Mouse (Mus musculus) hematopoietic stem cell, adult 5-6 weeks (primary cell): ENCODE results near the gene Cnbp. TPM values are rescaled to one million over a fixed set of nuclear protein-coding genes. Genes with fewer than 3 reads are reported as not detected.

Source experiments
- total RNA-seq: library from RNA; stranded (forward); fragments of 172-1452, 232-1000 nt; gene quantifications from 2 replicates; pipeline ENCODE4 v1.2.3, GENCODE M21; 2017

Gene Cnbp
- total RNA-seq, 1 experiment from 2014 or later: 1,457 TPM

Other genes with a start within 250 kb of the Cnbp start
- gene Aplf, start 178.9 kb downstream of the Cnbp start, total RNA-seq: 16.6 and 20.9 TPM in 2 replicates
- 14.8 and 30.7 TPM in 2 replicates for gene Efcc1, start 120.2 kb downstream of the Cnbp start, total RNA-seq
- gene Gp9, start 73.0 kb downstream of the Cnbp start, total RNA-seq: 3.6 and 9.3 TPM in 2 replicates
- gene Rab43, start 38.9 kb downstream of the Cnbp start, total RNA-seq: 17.5 and 27.6 TPM in 2 replicates
- 18.1 and 24.7 TPM in 2 replicates for gene Gm45140, start 15.3 kb downstream of the Cnbp start, total RNA-seq
- gene Isy1, start 12.3 kb downstream of the Cnbp start, total RNA-seq: 131 and 197 TPM in 2 replicates
- 70.8 and 72.2 TPM in 2 replicates for gene Copg1, start 36.7 kb upstream of the Cnbp start, total RNA-seq
- gene Hmces, start 62.8 kb upstream of the Cnbp start, total RNA-seq: 31.2 and 75.3 TPM in 2 replicates
- gene H1fx, start 130.5 kb upstream of the Cnbp start, total RNA-seq: 0.45 and 3.4 TPM in 2 replicates
- 73.6 and 77.2 TPM in 2 replicates for gene Rab7, start 194.2 kb upstream of the Cnbp start, total RNA-seq
- 120 and 155 TPM in 2 replicates for gene Rpn1, start 233.4 kb upstream of the Cnbp start, total RNA-seq